Mouse (Mus musculus) intestine, embryonic 16.5 days (tissue): ENCODE data around the gene Atp5g1. TPM values are rescaled to one million over a fixed set of nuclear protein-coding genes. Genes with fewer than 3 reads are reported as not detected.

ENCODE experiments used
- polyA plus RNA-seq: library from polyadenylated mRNA; unstranded; fragments of >200 nt; fragmentation: Nextera tagmentation; extraction: Ambion mirVana; gene quantifications from 2 replicates; pipeline ENCODE4 v1.2.1, GENCODE M21; 2015

Atp5g1 gene
- polyA plus RNA-seq, 1 experiment from 2014 or later: 1,152 TPM

Other genes with a start within 250 kb of the Atp5g1 start
- 17.3 and 17.4 TPM in 2 replicates for gene Gngt2, start 238.5 kb downstream of the Atp5g1 start, polyA plus RNA-seq
- 8.7 and 10.3 TPM in 2 replicates for gene Abi3, start 233.2 kb downstream of the Atp5g1 start, polyA plus RNA-seq
- gene B4galnt2, start 160.8 kb downstream of the Atp5g1 start, polyA plus RNA-seq: 41.8 and 44.3 TPM in 2 replicates
- gene Igf2bp1, start 69.7 kb downstream of the Atp5g1 start, polyA plus RNA-seq: 38.5 and 41.0 TPM in 2 replicates
- gene Gip, start 51.1 kb downstream of the Atp5g1 start, polyA plus RNA-seq: 19.9 and 21.5 TPM in 2 replicates
- 94.3 and 97.8 TPM in 2 replicates for gene Snf8, start 40.8 kb downstream of the Atp5g1 start, polyA plus RNA-seq
- 31.5 and 32.0 TPM in 2 replicates for gene Ube2z, start 10.3 kb downstream of the Atp5g1 start, polyA plus RNA-seq
- 0.10 TPM in 2 replicates for gene Calcoco2, start 36.3 kb upstream of the Atp5g1 start, polyA plus RNA-seq
- gene Ttll6, start 58.1 kb upstream of the Atp5g1 start, polyA plus RNA-seq: 0.27 and 0.51 TPM in 2 replicates
- 1.9 and 5.1 TPM in 2 replicates for gene Hoxb13, start 118.6 kb upstream of the Atp5g1 start, polyA plus RNA-seq
- 0.99 and 1.2 TPM in 2 replicates for gene Hoxb9, start 195.8 kb upstream of the Atp5g1 start, polyA plus RNA-seq
- 0.71 and 0.97 TPM in 2 replicates for gene Hoxb8, start 206.2 kb upstream of the Atp5g1 start, polyA plus RNA-seq
- gene Hoxb7, start 211.0 kb upstream of the Atp5g1 start, polyA plus RNA-seq: 10.0 and 11.3 TPM in 2 replicates
- 11.1 and 11.3 TPM in 2 replicates for gene Hoxb6, start 216.8 kb upstream of the Atp5g1 start, polyA plus RNA-seq
- 26.4 and 28.7 TPM in 2 replicates for gene Hoxb5, start 227.7 kb upstream of the Atp5g1 start, polyA plus RNA-seq
- gene Hoxb4, start 242.6 kb upstream of the Atp5g1 start, polyA plus RNA-seq: 1.8 and 2.0 TPM in 2 replicates
- gene Hoxb3, start 247.7 kb upstream of the Atp5g1 start, polyA plus RNA-seq: 1.4 and 1.5 TPM in 2 replicates